Mouse (Mus musculus) right cerebral cortex, postnatal 10 days (tissue): ENCODE results near the gene Tmem131.
"Not testable (repeated sequence)": the region's sequence is repeated elsewhere in the genome, so short reads cannot be mapped to it uniquely, and the experiment has no call there.

Experiments
- DNase-seq, 2 experiments: peaks; one replicate each; pipeline ENCODE4 v3.0.0; 2021; ENCODE audit warnings: low spot score in 2 of 2

Tmem131 gene

GRCm38 (mm10) chr1:36919728-36920127 lies 23.7 kb downstream of the Tmem131 start:
- DNase-seq, result no peak

- DNase-seq, result no peak
Measured at GRCm38 (mm10) chr1:36917423-36917822, 26.0 kb downstream of the Tmem131 start.

- DNase-seq, result no peak
Measured at GRCm38 (mm10) chr1:36915200-36915580, 28.3 kb downstream of the Tmem131 start.

GRCm38 (mm10) chr1:36914455-36915199 lies 28.8 kb downstream of the Tmem131 start:
- DNase-seq, result no peak

GRCm38 (mm10) chr1:36913806-36914205 lies 29.7 kb downstream of the Tmem131 start:
- no peak for DNase-seq

- DNase-seq, result no peak
Measured at GRCm38 (mm10) chr1:36912239-36912638, 31.2 kb downstream of the Tmem131 start.

- no peak for DNase-seq
Measured at GRCm38 (mm10) chr1:36911603-36912002, 31.9 kb downstream of the Tmem131 start.

- DNase-seq, result no peak
Measured at GRCm38 (mm10) chr1:36910397-36910796, 33.1 kb downstream of the Tmem131 start.

GRCm38 (mm10) chr1:36909965-36910364 lies 33.5 kb downstream of the Tmem131 start:
- DNase-seq, result not testable (repeated sequence)

GRCm38 (mm10) chr1:36905216-36905615 lies 38.2 kb downstream of the Tmem131 start:
- DNase-seq, result no peak

- no peak for DNase-seq
Measured at GRCm38 (mm10) chr1:36904489-36904888, 39.0 kb downstream of the Tmem131 start.

- DNase-seq, result no peak
Measured at GRCm38 (mm10) chr1:36904084-36904451, 39.4 kb downstream of the Tmem131 start.

- no peak for DNase-seq
Measured at GRCm38 (mm10) chr1:36903376-36904083, 39.9 kb downstream of the Tmem131 start.

GRCm38 (mm10) chr1:36902533-36903315 lies 40.7 kb downstream of the Tmem131 start:
- DNase-seq, result no peak

GRCm38 (mm10) chr1:36899622-36900021 lies 43.8 kb downstream of the Tmem131 start:
- DNase-seq, result no peak

- DNase-seq, result no peak
Measured at GRCm38 (mm10) chr1:36896423-36896822, 47.0 kb downstream of the Tmem131 start.

GRCm38 (mm10) chr1:36895452-36895851 lies 48.0 kb downstream of the Tmem131 start:
- DNase-seq, result no peak

- no peak for DNase-seq
Measured at GRCm38 (mm10) chr1:36894136-36894535, 49.3 kb downstream of the Tmem131 start.

- DNase-seq, result not testable (repeated sequence)
Measured at GRCm38 (mm10) chr1:36893720-36894119, 49.7 kb downstream of the Tmem131 start.

GRCm38 (mm10) chr1:36893146-36893545 lies 50.3 kb downstream of the Tmem131 start:
- no peak for DNase-seq

- no peak for DNase-seq
Measured at GRCm38 (mm10) chr1:36892461-36892860, 51.0 kb downstream of the Tmem131 start.

GRCm38 (mm10) chr1:36889016-36889415 lies 54.5 kb downstream of the Tmem131 start:
- no peak for DNase-seq
